Mouse (Mus musculus) cerebellum, adult 9-11 months (tissue): ENCODE results near the gene Efna5.

Source experiments
- DNase-seq: peaks from one replicate; pipeline ENCODE4 v3.0.0; 2022

The Efna5 gene

DNA sequence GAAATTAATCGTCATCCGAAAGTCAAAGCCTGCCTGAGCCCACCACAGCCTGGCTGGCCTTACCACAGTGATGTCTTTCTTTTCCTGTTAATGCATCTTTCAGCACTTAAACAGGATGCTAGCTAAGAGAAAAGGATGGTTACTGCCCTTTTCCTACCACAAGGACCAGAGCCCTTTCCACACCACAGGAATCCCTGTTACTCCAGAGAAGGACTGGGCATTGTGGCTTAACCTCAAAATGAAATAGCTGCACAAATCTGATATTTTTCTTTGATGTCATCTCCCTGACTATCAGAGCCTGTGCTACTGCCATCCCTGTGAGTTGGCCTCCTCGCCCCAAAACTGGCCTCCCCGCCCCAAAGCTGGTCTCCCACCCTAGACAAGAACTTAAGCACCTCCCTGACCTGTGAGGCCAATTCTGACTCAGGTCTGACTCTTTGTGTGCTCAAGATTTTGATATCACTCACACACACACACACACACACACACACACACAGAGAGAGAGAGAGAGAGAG is 189.9 kb downstream of the Efna5 start:
- no peak for DNase-seq

DNA sequence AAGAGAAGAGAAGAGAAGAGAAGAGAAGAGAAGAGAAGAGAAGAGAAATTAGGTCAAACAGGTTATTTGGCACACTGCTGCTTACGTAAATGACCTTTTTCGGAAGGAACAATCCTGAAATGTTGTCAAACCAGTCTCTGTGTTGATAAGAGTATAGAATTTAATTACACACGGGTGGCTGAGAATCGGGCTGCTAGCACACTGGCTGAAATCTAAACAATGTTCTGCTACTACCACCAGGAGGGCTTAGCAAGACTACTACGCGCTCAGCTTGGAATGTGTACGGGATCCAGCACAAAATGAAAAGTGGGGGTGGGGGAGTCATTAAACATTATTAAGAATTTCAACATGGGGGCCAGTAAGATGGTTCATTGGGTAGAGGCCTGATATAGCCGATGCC is 190.9 kb downstream of the Efna5 start:
- DNase-seq, result no peak

DNA sequence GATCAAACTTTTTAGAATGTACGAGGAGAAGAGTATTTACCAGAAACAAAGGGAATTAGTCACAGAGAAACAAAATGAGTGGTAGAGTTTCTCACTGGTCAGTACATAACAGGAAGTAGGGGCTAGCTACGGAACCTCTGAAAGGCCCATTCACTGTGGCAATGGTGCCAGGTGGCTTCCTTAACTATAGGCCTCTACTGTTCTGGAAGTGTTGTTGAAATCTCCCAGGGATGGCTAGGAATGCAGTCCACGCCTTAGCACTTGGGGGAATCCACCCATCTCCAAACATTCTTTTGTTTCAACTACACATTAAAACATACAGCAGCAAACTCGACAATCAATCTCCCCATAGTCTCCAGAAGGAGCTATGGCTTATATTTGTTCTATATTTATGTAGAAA is 191.5 kb downstream of the Efna5 start:
- DNase-seq, result no peak

DNA sequence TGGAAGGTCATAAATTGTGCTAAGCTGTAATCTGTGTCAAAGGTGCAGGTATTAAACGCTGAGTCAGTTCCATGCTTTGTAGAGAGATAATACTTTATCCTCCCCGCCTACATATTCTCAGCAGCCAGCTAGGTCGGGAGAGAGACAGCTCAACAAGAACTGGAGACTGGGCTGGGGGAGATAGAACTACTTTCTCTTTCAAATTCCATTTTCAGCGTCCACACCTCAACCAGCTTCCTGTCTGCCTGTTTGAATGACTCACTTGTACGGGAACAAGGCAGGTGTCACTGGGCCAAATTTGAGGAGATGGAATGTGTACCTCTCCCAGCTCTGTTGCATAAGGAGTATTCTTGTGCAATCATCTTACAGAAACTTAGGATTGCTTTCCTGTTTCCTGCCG is 193.7 kb downstream of the Efna5 start:
- no peak for DNase-seq

- DNase-seq, result no peak
These were observed 195.9 kb downstream of the Efna5 start for GRCm38 (mm10) chr17:62685181-62685580.

DNA sequence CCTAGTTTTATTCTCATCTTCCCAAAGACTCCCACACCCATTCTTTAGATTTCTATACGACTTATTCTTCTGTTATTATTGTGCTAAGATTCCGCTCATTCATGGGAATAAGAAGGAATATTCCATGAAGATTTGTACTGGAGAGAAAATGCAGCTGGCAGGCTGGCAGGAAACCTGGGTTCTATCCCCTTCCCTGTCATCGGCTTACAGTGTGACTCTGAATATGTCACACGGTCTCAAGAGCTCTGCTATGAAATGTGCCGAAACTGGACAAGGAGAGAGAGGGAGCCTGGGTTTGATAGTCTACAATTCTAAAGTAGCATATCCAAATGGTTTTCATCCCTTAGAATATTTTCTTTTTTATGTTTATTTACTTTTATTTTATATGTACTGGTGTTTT is 198.0 kb downstream of the Efna5 start:
- DNase-seq, result no peak

DNA sequence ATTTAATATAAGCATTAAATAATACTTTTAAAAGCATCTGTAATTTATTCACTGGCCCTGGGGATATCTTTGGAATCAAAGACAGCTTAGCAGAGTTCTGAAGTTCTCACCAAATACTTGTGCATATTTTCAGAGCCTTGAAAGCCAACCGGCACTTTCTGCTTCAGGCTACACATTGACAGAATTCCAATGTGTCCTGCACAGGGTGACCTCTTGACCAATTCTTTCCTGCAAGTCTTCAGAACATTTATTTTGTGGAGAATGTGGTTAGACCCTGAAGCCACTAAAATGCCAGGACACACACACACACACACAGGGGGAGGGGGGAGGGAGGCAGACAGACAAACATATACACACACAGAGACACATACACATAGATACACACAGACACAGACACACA is 199.4 kb downstream of the Efna5 start:
- no peak for DNase-seq

DNA sequence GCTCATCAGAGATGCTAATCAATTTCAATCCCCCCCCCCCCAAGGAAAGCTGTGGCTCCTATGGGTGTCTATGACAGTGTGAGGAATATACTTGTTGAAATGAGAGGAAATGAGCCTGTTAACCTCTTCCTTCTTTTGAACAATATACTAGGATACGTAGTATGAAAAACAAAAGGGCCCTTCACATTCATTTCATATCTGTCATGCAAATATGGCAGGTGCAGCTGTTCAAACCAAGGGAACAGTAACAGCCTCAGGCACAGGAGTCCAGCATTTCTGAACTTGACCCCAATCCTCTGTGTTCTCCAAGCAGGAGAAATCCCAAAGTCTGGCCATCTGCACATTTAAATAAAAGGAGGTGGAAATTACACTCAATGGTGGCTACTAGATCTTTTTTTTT is 200.4 kb downstream of the Efna5 start:
- DNase-seq, result peak; percentile 15

- no peak for DNase-seq
These were observed 204.3 kb downstream of the Efna5 start for GRCm38 (mm10) chr17:62676832-62677231.

DNA sequence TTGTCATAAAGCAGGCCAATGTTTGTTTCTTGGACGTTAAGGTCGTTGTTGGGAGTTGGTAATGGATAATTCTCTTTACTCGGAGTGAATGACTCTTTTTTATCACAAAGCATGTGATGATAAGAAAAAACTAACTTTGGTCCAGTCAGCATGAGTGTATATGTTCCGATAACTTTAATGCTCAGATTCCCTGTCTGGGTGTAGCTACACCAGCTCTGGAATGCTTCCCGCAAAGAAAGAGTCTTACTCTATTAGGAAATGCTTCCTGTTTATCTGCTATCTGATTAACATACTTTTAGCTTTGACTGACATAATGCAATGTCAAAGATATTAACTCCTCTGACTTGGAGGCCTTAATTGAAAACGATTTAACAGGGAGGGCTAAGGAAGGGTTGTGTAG is 204.7 kb downstream of the Efna5 start:
- DNase-seq, result no peak

GRCm38 (mm10) chr17:62675811-62676255 is 205.3 kb downstream of the Efna5 start:
- no peak for DNase-seq

- DNase-seq, result no peak
These were observed 209.0 kb downstream of the Efna5 start for GRCm38 (mm10) chr17:62672068-62672467.

DNA sequence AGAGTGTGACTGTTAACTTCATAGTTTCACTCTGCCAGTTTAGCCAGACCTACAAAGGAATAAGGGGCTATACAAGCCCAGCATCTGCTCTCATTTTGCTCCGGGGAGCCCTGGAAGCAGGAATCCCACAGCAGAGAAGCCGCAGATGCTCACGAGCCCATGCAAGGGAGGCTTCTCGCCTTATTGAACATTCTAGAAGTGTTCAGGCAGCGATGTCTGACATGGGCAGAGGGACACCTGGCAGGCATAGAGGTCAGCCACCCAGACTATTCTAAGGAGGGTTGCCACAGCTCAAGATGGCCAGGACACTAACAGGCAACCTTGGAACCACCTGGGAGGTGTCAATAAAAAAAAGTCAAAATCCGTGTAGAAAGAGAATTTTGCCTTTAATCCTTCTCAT is 214.4 kb downstream of the Efna5 start:
- DNase-seq, result no peak

DNA sequence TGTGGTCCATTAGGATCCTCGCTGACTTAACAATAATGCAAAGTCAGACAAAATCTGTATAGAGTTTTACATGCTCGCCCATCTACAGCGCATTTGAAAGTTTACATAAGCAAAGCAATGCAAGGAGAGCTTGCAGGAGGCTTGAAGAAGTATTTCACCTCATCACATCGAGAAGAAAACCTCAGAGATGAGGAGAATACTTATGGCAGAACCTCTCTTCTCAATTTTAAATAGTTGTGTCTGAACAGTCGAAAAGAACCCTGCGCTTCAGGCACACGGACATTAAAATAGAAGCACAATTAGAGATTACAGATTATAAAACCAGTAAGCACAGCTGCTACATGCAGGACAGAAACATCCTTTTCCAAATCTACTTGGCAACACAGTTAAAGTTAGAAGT is 215.3 kb downstream of the Efna5 start:
- DNase-seq, result no peak

DNA sequence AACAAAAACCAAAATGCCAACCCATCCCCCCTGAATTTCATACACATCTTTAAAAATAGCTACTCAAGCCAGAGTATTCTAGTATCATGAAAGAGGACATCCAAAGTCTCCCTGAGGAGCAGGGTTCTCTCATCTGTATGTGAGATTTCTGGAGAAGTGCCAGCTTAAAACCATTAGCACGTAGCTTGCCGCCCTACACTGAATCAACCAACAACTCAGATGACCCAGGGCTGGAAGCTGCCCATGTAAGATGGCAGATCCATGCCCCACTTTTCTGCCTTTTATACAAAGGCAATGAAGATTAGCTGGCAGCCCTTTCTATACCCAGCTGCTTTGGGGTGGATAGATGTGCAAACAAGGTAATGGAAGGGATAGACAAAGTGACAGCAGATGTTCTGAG is 216.4 kb downstream of the Efna5 start:
- DNase-seq, result no peak

- DNase-seq, result no peak
These were observed 219.3 kb downstream of the Efna5 start for GRCm38 (mm10) chr17:62661801-62662200.

GRCm38 (mm10) chr17:62659501-62660175 is 221.5 kb downstream of the Efna5 start:
- peak; percentile 30 for DNase-seq

DNA sequence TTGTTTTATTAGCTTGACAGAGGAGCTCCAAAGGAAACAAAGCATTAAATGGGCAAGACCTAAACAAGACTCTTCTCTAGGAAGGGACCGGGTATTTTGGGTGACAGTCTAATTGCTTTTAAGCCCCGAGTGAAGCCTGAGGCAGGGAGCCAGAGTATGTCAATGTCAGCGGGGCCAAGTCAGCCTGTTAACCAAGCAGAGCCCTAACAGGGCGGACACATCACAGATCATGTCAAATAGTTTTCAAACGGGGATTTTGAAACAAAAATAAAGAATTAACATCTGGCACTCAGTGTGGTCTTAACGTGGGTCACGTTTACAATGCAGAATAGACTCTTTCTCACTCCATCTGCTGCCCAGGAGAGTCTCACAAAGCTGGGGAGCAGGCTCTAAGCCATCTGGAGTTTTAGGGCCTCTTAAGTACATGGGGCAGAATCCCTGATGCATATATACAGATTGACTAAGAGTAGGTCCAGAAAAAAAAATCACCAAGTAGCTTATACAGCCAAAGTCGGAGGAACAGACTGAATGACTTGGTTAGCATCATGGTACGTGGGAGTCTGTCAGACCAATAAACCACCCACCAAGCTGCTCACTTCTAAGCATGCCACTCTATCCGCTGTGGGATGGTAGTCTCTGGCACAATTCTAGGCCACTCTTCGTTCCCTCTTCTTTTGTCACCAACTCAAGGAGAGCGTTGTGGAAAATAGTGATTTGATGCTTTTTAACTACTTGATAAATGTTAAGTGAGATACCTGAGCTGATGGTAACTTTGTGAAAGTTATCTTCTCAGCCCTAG is 223.1 kb downstream of the Efna5 start:
- DNase-seq, result no peak

DNA sequence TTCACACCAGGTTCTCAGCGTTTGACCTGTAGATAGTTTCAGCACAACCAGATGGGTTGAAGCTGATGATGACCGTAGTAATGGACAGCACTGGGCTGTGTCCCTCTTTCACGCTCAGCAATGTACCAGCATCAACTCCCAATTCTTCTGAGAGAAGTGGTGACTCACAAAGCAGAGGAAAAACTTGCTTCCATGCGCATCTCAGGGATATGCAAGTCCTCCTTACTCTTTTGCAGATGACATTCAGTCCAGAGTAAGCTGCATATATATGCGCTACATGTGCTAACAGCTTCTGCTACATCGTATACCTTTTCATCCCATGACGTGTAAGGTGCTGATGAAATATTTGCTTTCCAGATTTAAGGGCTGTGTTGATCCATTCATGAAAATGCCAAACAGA is 224.1 kb downstream of the Efna5 start:
- DNase-seq, result no peak

GRCm38 (mm10) chr17:62656591-62656990 is 224.5 kb downstream of the Efna5 start:
- DNase-seq, result no peak

DNA sequence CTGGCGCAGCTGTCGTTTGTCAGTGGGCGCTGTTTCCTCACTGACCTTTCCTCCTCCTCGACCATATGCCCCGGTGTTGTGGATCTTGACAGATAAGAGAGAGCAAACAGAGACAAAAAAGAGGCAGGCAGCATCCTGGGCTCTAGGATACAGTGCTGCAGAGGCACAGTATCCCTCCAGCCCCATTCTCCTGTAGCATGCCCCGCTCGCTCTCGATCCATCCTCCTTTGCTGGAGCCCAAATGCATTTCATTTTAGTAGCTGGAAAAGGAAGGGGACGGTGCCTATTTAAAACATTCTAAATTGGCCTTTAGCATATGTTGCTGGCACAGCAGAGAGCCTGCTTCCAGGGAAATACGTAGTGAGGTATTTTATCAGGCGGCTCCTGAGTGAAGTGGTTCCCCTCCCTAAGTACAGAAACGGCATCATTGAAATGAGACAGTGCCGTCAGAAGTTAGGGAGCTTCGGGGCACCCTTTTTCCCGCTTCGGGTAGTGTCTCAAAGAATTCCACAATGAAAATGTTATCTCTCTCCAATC is 225.2 kb downstream of the Efna5 start:
- DNase-seq, result no peak

DNA sequence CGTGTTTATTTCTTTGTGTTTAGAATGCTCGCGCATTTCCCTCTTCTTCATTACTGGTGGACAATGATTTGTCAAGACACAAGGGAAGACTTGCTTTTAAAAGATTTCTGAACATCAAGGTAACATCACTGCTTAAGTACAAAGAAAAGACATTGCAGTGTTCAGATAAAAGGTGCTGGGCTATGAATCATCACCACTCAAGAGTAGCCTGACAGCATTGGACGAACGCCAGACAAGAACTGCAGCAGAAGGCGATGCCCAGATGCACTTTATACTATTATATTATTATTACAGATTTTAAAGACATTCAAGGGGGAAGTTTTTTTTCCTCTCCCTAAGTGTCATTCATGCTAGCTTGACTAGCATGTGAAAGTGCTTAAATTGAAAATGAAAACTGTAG is 228.7 kb downstream of the Efna5 start:
- no peak for DNase-seq

DNA sequence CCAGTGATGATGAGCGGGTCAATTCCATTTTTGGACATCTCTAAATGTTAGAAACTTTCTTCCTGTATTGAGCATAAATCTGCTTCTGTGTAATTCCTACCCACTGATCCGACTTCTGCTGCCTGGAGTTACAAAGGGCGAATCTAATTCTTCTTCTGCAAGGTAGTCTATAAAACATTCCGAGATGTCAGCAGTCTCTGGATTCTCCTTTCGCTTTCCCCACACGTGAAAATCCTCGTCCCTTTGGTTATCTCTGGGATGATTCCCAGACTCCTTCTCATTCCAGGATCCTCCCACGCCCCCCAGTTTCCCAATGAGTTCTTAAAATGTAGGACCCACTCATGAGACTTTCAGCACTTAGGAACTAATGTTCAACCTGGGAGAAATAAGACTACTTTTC is 229.4 kb downstream of the Efna5 start:
- no peak for DNase-seq

DNA sequence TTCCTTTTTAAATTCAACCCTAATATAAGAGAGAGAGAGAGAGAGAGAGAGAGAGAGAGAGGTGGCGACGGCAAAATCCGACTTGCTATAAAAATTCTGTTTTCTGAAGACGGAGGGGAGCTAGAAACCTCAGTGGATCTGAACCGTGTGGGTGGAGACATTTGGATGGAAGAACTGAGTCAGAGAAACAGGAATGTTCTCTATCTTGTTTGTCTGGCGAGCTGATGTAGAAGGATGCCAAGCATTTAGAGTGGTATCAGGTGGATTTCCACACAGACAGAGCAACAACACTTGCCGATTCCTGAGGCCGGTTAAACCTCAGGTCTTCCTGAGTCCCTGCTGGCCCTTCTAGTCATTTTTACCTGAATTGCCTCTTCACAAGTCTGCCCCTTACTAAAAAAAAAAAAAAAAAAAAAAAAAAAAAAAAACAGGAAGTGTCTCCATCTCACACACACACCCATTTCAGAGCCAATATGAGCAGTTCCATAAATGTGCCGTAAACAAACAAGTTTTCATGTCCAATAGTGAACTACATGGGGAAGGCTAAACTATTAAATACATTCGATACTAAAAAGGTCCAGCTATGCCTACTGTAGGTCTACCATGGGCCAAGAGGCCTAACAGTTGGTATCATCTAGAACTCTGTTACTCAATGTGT is 231.7 kb downstream of the Efna5 start:
- DNase-seq, result no peak
